Mouse (Mus musculus) E14TG2a.4 (cell line): Measurements from ENCODE around the gene Thada.

ENCODE experiments used
- CTCF ChIP-seq: conservative IDR thresholded peaks from 2 replicates; pipeline ENCODE4 v1.5.1; 2014; ENCODE audit warnings: low read length
- NANOG ChIP-seq: IDR thresholded peaks from 2 replicates; pipeline ENCODE4 v1.6.1; 2014; ENCODE audit warnings: borderline replicate concordance, low read length, mixed read lengths

DNA sequence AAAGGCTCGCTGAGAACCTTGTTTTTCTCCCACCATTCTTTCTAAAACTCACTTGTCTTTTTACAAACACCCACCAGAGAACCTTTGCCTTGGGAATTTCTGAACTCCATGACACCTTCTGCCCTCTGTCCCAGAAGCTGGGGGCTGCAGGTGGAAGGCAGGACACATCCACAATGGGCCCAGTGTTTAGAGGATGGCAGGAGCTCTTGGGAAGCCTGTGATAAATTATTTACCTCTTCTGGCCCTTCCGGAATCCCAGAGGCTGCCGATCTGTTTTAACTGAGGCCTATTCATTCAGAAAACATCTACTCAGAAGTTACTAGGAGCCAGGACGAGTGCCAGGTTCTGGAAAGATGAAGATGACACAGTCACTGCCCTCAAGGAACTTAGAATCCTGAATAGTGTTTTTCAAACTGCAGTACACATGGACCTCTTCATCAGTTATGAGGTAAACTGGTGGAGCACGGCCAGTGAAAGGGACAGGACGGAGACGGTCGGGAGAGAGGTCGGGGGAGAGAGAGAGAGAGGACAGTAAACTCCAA lies 209.7 kb downstream of the Thada start:
- TF ChIP-seq CTCF (no peak), NANOG (no peak)
